Mouse (Mus musculus): ENCODE data around the gene Naa50. TPM values are rescaled to one million over a fixed set of nuclear protein-coding genes. Genes with fewer than 3 reads are reported as not detected.
A peak's percentile ranks its signal among the peaks of the same experiment; 100 is the strongest.

Gene Naa50
- polyA plus RNA-seq, 1 experiment from 2014 or later, result 52.5 TPM

GRCm38 (mm10) chr16:44163831-44164230, 24.2 kb downstream of the Naa50 start:
- Histone ChIP-seq H3K4me2 (ENCODE audit: low read depth, low read length) (no peak overlapping the region), H3K4me3 (ENCODE audit: low read depth, low read length) (no peak overlapping the region), H3K36me3 (ENCODE audit: control insufficient read depth, insufficient read depth) (peaks cover 2% of the 10 kb centered on the region), H3K9me3 (replicated peaks; ENCODE audit: control insufficient read depth, low read length) (no peaks in the 10 kb centered on the region), H3K4me1 (ENCODE audit: control insufficient read depth, low read depth, low read length) (no peaks in the 10 kb centered on the region), H3K27me3 (ENCODE audit: control insufficient read depth, insufficient read depth, low read depth, low read length) (no peaks in the 10 kb centered on the region), H3K27ac (ENCODE audit: low read length) (no peak overlapping the region), H3K9ac (ENCODE audit: low read depth, low read length) (no peak overlapping the region)
- ATAC-seq (ENCODE audit: low read depth), result no peak
- WGBS (ENCODE audit: insufficient replicate concordance), result 79% methylated on average over 2 of the region's 2 CpGs

GRCm38 (mm10) chr16:44165182-44165581, 25.6 kb downstream of the Naa50 start:
- Histone ChIP-seq H3K27me3 (ENCODE audit: control insufficient read depth, insufficient read depth, low read depth, low read length) (no peaks in the 10 kb centered on the region), H3K4me1 (ENCODE audit: control insufficient read depth, low read depth, low read length) (no peaks in the 10 kb centered on the region), H3K36me3 (ENCODE audit: control insufficient read depth, insufficient read depth) (no peaks in the 10 kb centered on the region), H3K9ac (ENCODE audit: low read depth, low read length) (no peak overlapping the region), H3K27ac (ENCODE audit: low read length) (peak overlapping the region; percentile 44; the same call in 1 of the 2 replicates), H3K4me2 (ENCODE audit: low read depth, low read length) (no peak overlapping the region), H3K9me3 (replicated peaks; ENCODE audit: control insufficient read depth, low read length) (no peaks in the 10 kb centered on the region), H3K4me3 (ENCODE audit: low read depth, low read length) (no peak overlapping the region)
- peak; percentile 84 for ATAC-seq (ENCODE audit: low read depth)
- 49% methylated on average over 3 of the region's 3 CpGs for WGBS (ENCODE audit: insufficient replicate concordance)

- Histone ChIP-seq H3K27ac (ENCODE audit: low read length) (no peak overlapping the region), H3K4me1 (ENCODE audit: control insufficient read depth, low read depth, low read length) (peaks cover 1% of the 10 kb centered on the region), H3K36me3 (ENCODE audit: control insufficient read depth, insufficient read depth) (no peaks in the 10 kb centered on the region), H3K4me3 (ENCODE audit: low read depth, low read length) (no peak overlapping the region), H3K27me3 (ENCODE audit: control insufficient read depth, insufficient read depth, low read depth, low read length) (no peaks in the 10 kb centered on the region), H3K9ac (ENCODE audit: low read depth, low read length) (no peak overlapping the region), H3K4me2 (ENCODE audit: low read depth, low read length) (no peak overlapping the region), H3K9me3 (replicated peaks; ENCODE audit: control insufficient read depth, low read length) (no peaks in the 10 kb centered on the region)
- no peak for ATAC-seq (ENCODE audit: low read depth)
- 75% methylated on average over 4 of the region's 4 CpGs for WGBS (ENCODE audit: insufficient replicate concordance)
These were observed 29.4 kb downstream of the Naa50 start for GRCm38 (mm10) chr16:44168990-44169389.

GRCm38 (mm10) chr16:44172297-44173154, 32.9 kb downstream of the Naa50 start:
- H3K4me2 ChIP-seq (ENCODE audit: low read depth, low read length), result peak overlapping the region; percentile 67
- peaks cover 30% of the 10 kb centered on the region for H3K4me1 ChIP-seq (ENCODE audit: control insufficient read depth, low read depth, low read length)
- H3K27ac ChIP-seq (ENCODE audit: low read length), result peak overlapping the region; percentile 89
- ATAC-seq (ENCODE audit: low read depth), result peak; percentile 97
- no peaks in the 10 kb centered on the region for H3K36me3 ChIP-seq (ENCODE audit: control insufficient read depth, insufficient read depth)
- peak overlapping the region; percentile 70 for H3K9ac ChIP-seq (ENCODE audit: low read depth, low read length)
- H3K9me3 ChIP-seq (replicated peaks; ENCODE audit: control insufficient read depth, low read length), result no peaks in the 10 kb centered on the region
- WGBS (ENCODE audit: insufficient replicate concordance), result 0% methylated on average over 26 of the region's 26 CpGs
- H3K4me3 ChIP-seq (ENCODE audit: low read depth, low read length), result peak overlapping the region; percentile 92
- no peaks in the 10 kb centered on the region for H3K27me3 ChIP-seq (ENCODE audit: control insufficient read depth, insufficient read depth, low read depth, low read length)

GRCm38 (mm10) chr16:44173155-44173941, 33.7 kb downstream of the Naa50 start, which contains the start of gene Usf3:
TSS of gene Usf3 (plus strand) at chr16:44173246.
- Histone ChIP-seq H3K4me3 (ENCODE audit: low read depth, low read length) (peak within 1 kb of the TSS; percentile 92), H3K9ac (ENCODE audit: low read depth, low read length) (peak within 1 kb of the TSS; percentile 93), H3K4me1 (ENCODE audit: control insufficient read depth, low read depth, low read length) (peaks cover 35% of the 10 kb centered on the region), H3K27ac (ENCODE audit: low read length) (peak within 1 kb of the TSS; percentile 90), H3K27me3 (ENCODE audit: control insufficient read depth, insufficient read depth, low read depth, low read length) (no peaks in the 10 kb centered on the region), H3K9me3 (replicated peaks; ENCODE audit: control insufficient read depth, low read length) (no peaks in the 10 kb centered on the region), H3K36me3 (ENCODE audit: control insufficient read depth, insufficient read depth) (no peaks in the 10 kb centered on the region), H3K4me2 (ENCODE audit: low read depth, low read length) (peak within 1 kb of the TSS; percentile 67)
- WGBS (ENCODE audit: insufficient replicate concordance), result 1% methylated on average over 55 of the region's 77 CpGs
- peak; percentile 57 for ATAC-seq (ENCODE audit: low read depth)

GRCm38 (mm10) chr16:44173966-44174530, 34.4 kb downstream of the Naa50 start:
- 9% methylated on average over 7 of the region's 7 CpGs for WGBS (ENCODE audit: insufficient replicate concordance)
- H3K9me3 ChIP-seq (replicated peaks; ENCODE audit: control insufficient read depth, low read length), result no peaks in the 10 kb centered on the region
- H3K9ac ChIP-seq (ENCODE audit: low read depth, low read length), result peak overlapping the region; percentile 93
- H3K36me3 ChIP-seq (ENCODE audit: control insufficient read depth, insufficient read depth), result no peaks in the 10 kb centered on the region
- H3K4me3 ChIP-seq (ENCODE audit: low read depth, low read length), result peak overlapping the region; percentile 92
- peak overlapping the region; percentile 90 for H3K27ac ChIP-seq (ENCODE audit: low read length)
- ATAC-seq (ENCODE audit: low read depth), result no peak
- peaks cover 39% of the 10 kb centered on the region for H3K4me1 ChIP-seq (ENCODE audit: control insufficient read depth, low read depth, low read length)
- H3K4me2 ChIP-seq (ENCODE audit: low read depth, low read length), result peak overlapping the region; percentile 65
- H3K27me3 ChIP-seq (ENCODE audit: control insufficient read depth, insufficient read depth, low read depth, low read length), result no peaks in the 10 kb centered on the region

- Histone ChIP-seq H3K36me3 (ENCODE audit: control insufficient read depth, insufficient read depth) (no peaks in the 10 kb centered on the region), H3K4me1 (ENCODE audit: control insufficient read depth, low read depth, low read length) (peaks cover 39% of the 10 kb centered on the region), H3K27ac (ENCODE audit: low read length) (peak overlapping the region; percentile 68), H3K9me3 (replicated peaks; ENCODE audit: control insufficient read depth, low read length) (no peaks in the 10 kb centered on the region), H3K4me2 (ENCODE audit: low read depth, low read length) (peak overlapping the region; percentile 65), H3K4me3 (ENCODE audit: low read depth, low read length) (peak overlapping the region; percentile 26), H3K27me3 (ENCODE audit: control insufficient read depth, insufficient read depth, low read depth, low read length) (no peaks in the 10 kb centered on the region), H3K9ac (ENCODE audit: low read depth, low read length) (peak overlapping the region; percentile 38)
- WGBS (ENCODE audit: insufficient replicate concordance), result 11% methylated on average over 1 of the region's 1 CpGs
- no peak for ATAC-seq (ENCODE audit: low read depth)
These were observed 35.4 kb downstream of the Naa50 start for GRCm38 (mm10) chr16:44175001-44175400.

- H3K9ac ChIP-seq (ENCODE audit: low read depth, low read length), result no peak overlapping the region
- no peaks in the 10 kb centered on the region for H3K27me3 ChIP-seq (ENCODE audit: control insufficient read depth, insufficient read depth, low read depth, low read length)
- no peaks in the 10 kb centered on the region for H3K9me3 ChIP-seq (replicated peaks; ENCODE audit: control insufficient read depth, low read length)
- H3K4me2 ChIP-seq (ENCODE audit: low read depth, low read length), result no peak overlapping the region
- WGBS (ENCODE audit: insufficient replicate concordance), result 43% methylated on average over 2 of the region's 2 CpGs
- H3K4me3 ChIP-seq (ENCODE audit: low read depth, low read length), result no peak overlapping the region
- no peaks in the 10 kb centered on the region for H3K36me3 ChIP-seq (ENCODE audit: control insufficient read depth, insufficient read depth)
- no peak for ATAC-seq (ENCODE audit: low read depth)
- peak overlapping the region; percentile 78 for H3K27ac ChIP-seq (ENCODE audit: low read length)
- H3K4me1 ChIP-seq (ENCODE audit: control insufficient read depth, low read depth, low read length), result peaks cover 39% of the 10 kb centered on the region
These were observed 36.9 kb downstream of the Naa50 start for GRCm38 (mm10) chr16:44176511-44176910.

Measured in liver, embryonic 16.5 days (tissue).